Mouse (Mus musculus) lung, embryonic 14.5 days (tissue): ENCODE data around the gene Mrpl14. TPM values are rescaled to one million over a fixed set of nuclear protein-coding genes. Genes with fewer than 3 reads are reported as not detected.

Experiments
- ATAC-seq: fragments of 200-750 bp; cut with Nextera tagmentation; 2 replicates; pipeline ENCODE4 v1.8.0; 2017; ENCODE audit warnings: mild to moderate bottlenecking, moderate TSS enrichment, moderate library complexity; ENCODE audit not compliant: insufficient read depth
- DNase-seq: peaks from one replicate; pipeline ENCODE4 v3.0.0-alpha.2; 2015
- H3K27ac ChIP-seq: fragments of 300-500 bp; sonication (generic); 2 replicates; pipeline ENCODE4 v1.5.1; 2014; ENCODE audit warnings: low read depth, mild to moderate bottlenecking, moderate library complexity
- H3K27me3 ChIP-seq: fragments of 300-500 bp; sonication (generic); 2 replicates; pipeline ENCODE4 v1.6.1; 2014; ENCODE audit warnings: low read length, control low read depth; ENCODE audit not compliant: insufficient read depth
- H3K36me3 ChIP-seq: fragments of 300-500 bp; sonication (generic); 2 replicates; pipeline ENCODE4 v1.6.1; 2014; ENCODE audit warnings: control low read depth; ENCODE audit not compliant: insufficient read depth
- H3K4me1 ChIP-seq: fragments of 300-500 bp; sonication (generic); 2 replicates; pipeline ENCODE4 v1.6.1; 2014; ENCODE audit warnings: antibody characterized with exemption, control low read depth; ENCODE audit not compliant: insufficient read depth
- H3K4me2 ChIP-seq: fragments of 300-500 bp; sonication (generic); 2 replicates; pipeline ENCODE4 v1.6.1; 2014; ENCODE audit warnings: mild to moderate bottlenecking
- H3K4me3 ChIP-seq: fragments of 300-500 bp; sonication (generic); 2 replicates; pipeline ENCODE4 v1.5.1; 2014; ENCODE audit warnings: low read depth, low read length
- H3K9ac ChIP-seq: fragments of 300-500 bp; sonication (generic); 2 replicates; pipeline ENCODE4 v1.6.1; 2014
- H3K9me3 ChIP-seq: fragments of 300-500 bp; sonication (generic); 2 replicates; pipeline ENCODE4 v1.6.1; 2016; ENCODE audit warnings: low read depth, low read length, control low read depth
- CTCF ChIP-seq: IDR thresholded peaks from 2 replicates; pipeline ENCODE4 v1.5.1; 2016; ENCODE audit warnings: antibody characterized with exemption, low read depth
- WGBS: fragments of 180-500 bp; shearing (Covaris S2); extraction: QIAGEN DNeasy Blood & Tissue Kit; methylation state at CpG from one replicate; pipeline ENCODE4 v1.1.7; 2014; 5-methylcytosine and 5-hydroxymethylcytosine counted together
- polyA plus RNA-seq: library from polyadenylated mRNA; unstranded; fragments of >200 nt; fragmentation: Nextera tagmentation; extraction: Ambion mirVana; gene quantifications from 2 replicates; pipeline ENCODE4 v1.2.1, GENCODE M21; 2014

Mrpl14 gene
- polyA plus RNA-seq, 1 experiment from 2014 or later: 168 TPM

DNA sequence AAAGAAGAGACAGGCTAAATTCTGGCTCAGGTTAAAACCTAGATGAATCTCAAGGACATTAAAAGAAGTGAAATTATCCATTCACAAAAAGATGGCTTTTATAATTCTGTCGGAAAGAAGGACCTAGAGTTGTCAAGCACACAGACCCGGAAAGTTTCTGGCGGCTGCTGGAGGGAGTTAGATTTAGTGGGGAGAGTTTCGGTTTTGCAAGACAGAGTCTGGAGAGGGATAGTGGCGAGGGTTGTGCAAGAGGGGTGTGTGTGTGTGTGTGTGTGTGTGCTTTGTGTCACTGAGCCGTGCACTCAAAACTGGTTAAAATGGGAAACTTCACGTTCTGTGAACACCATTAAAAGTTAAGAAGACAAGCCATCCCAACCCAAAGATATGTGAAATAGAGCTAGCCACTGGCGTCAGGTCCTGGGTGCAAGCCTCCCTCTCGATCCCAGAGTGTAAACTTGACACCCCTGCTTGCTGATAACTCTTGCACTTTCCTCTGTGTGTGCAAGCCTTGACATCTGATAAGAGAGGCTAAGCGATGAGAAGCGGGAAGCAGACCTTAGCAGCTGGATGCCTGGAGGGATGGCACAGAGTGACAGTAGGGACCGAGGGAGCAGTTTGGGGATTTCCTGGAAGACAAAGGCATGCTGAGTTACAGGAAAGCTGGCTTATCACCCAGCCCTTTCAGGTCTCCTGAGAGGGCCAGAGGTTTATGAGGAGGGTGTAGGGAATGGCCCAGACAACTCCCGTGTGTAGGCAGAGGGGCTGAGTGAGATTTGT, 56.4 kb downstream of the Mrpl14 start:
- H3K27me3 ChIP-seq: no peaks in the 10 kb centered on the region
- DNase-seq (no peak), ATAC-seq (no peak)
- H3K9ac ChIP-seq: no peak overlapping the region
- WGBS: 30% methylated on average over 13 of the region's 13 CpGs
- peaks cover under 1% of the 10 kb centered on the region; the same call in 1 of the 2 replicates for H3K4me1 ChIP-seq
- H3K4me2 ChIP-seq: no peak overlapping the region
- no peaks in the 10 kb centered on the region for H3K36me3 ChIP-seq
- no peak overlapping the region for H3K4me3 ChIP-seq
- TF ChIP-seq CTCF: no peak
- H3K9me3 ChIP-seq: no peaks in the 10 kb centered on the region
- H3K27ac ChIP-seq: 0 out of 2 replicates have a peak overlapping the region, but pooled peaks have one; percentile 8

DNA sequence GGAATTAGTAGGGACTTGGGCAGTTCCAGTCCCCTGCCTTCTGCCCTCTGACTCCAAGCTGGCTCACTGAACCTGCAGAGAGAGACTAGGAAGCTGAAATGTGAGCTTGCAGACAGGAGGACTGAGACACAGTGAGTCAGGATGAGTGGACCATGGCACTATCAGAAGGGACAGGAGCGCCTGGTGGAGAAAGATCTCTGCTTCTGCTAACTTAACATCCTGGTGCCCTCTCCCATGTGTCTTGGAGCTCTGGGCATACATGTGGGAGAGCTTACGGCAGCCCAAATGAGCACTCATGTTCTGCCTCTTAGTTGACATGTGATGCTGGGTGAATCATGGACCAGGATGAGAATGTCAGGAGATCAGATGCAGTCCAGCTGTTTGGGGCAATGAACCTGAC, 59.5 kb downstream of the Mrpl14 start:
- ATAC-seq (no peak), DNase-seq (no peak)
- no peak overlapping the region for H3K4me2 ChIP-seq
- H3K27me3 ChIP-seq: no peaks in the 10 kb centered on the region
- H3K4me1 ChIP-seq: no peaks in the 10 kb centered on the region
- H3K36me3 ChIP-seq: no peaks in the 10 kb centered on the region
- no peak overlapping the region for H3K27ac ChIP-seq
- no peaks in the 10 kb centered on the region for H3K9me3 ChIP-seq
- no peak overlapping the region for H3K9ac ChIP-seq
- 85% methylated on average over 2 of the region's 2 CpGs for WGBS
- H3K4me3 ChIP-seq: no peak overlapping the region
- no peak for TF ChIP-seq CTCF

DNA sequence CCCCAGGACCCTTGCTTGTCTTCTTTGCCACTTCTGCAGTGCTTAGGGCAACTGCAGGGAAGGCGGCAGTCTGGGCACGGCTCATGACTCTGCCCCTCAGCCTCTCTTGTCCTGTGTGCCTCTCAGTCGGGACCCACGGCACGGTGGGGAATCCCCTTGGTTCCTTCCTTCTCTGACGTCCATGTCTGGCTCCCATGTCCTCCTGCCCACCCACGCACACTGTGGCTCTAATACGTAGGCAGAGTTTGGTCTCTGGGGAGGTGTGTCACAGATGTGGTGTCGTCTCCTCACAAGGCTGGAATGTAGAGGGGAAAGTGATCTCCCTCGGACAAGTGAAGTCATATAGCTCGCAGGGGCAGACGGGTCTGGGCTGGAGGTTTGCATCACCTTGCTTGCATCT, 60.6 kb downstream of the Mrpl14 start:
- WGBS: 49% methylated on average over 12 of the region's 12 CpGs
- no peaks in the 10 kb centered on the region for H3K36me3 ChIP-seq
- TF ChIP-seq CTCF: no peak
- no peaks in the 10 kb centered on the region for H3K27me3 ChIP-seq
- no peaks in the 10 kb centered on the region for H3K9me3 ChIP-seq
- H3K27ac ChIP-seq: no peak overlapping the region
- no peak overlapping the region for H3K4me2 ChIP-seq
- DNase-seq (no peak), ATAC-seq (no peak)
- no peaks in the 10 kb centered on the region for H3K4me1 ChIP-seq
- no peak overlapping the region for H3K9ac ChIP-seq
- H3K4me3 ChIP-seq: no peak overlapping the region

DNA sequence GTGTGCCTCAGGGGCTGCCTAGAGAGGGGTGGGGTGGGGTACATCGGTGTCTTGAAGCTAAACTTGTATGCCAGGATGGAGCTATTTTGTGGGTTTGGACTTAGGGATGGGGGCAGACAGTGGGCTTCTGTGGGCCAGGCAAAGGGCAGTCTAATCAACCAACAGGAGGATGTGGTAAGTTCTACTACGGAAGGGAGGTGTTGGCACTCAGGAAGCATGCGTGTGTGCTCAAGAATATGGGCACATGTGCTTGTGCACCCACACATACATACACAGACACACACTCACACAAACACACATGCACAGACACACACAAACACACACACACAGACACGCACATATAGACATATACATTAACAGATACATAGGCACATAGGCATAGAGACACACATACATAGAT, 61.2 kb downstream of the Mrpl14 start:
- Histone ChIP-seq H3K36me3 (no peaks in the 10 kb centered on the region), H3K27me3 (no peaks in the 10 kb centered on the region), H3K4me2 (no peak overlapping the region), H3K4me1 (no peaks in the 10 kb centered on the region), H3K4me3 (no peak overlapping the region), H3K9ac (no peak overlapping the region), H3K9me3 (no peaks in the 10 kb centered on the region), H3K27ac (no peak overlapping the region)
- 84% methylated on average over 4 of the region's 4 CpGs for WGBS
- ATAC-seq (no peak), DNase-seq (no peak)
- no peak for TF ChIP-seq CTCF

Other genes starting within 250 kb of the Mrpl14 start
- 0.43 and 0.61 TPM in 2 replicates for gene Spats1, start 210.9 kb upstream of the Mrpl14 start, polyA plus RNA-seq
- 17.0 and 17.4 TPM in 2 replicates for gene Aars2, start 179.5 kb upstream of the Mrpl14 start, polyA plus RNA-seq
- 0.35 and 0.70 TPM in 2 replicates for gene Tcte1, start 162.9 kb upstream of the Mrpl14 start, polyA plus RNA-seq
- 1.1 and 1.6 TPM in 2 replicates for gene Tmem151b, start 136.6 kb upstream of the Mrpl14 start, polyA plus RNA-seq
- 2.3 and 3.1 TPM in 2 replicates for gene Nfkbie, start 130.6 kb upstream of the Mrpl14 start, polyA plus RNA-seq
- 130 and 137 TPM in 2 replicates for gene Slc35b2, start 122.4 kb upstream of the Mrpl14 start, polyA plus RNA-seq
- 1,512 and 1,564 TPM in 2 replicates for gene Hsp90ab1, start 113.1 kb upstream of the Mrpl14 start, polyA plus RNA-seq
- 75.4 and 82.2 TPM in 2 replicates for gene Slc29a1, start 86.7 kb upstream of the Mrpl14 start, polyA plus RNA-seq
- gene Mymx, start 84.2 kb upstream of the Mrpl14 start, polyA plus RNA-seq: not detected in 2 replicates
- 0.07 TPM in 1 of 2 replicates, not detected in the other for gene Capn11, start 27.0 kb upstream of the Mrpl14 start, polyA plus RNA-seq
- gene Tmem63b, start 583 bp downstream of the Mrpl14 start, polyA plus RNA-seq: 29.7 and 31.3 TPM in 2 replicates
- gene 1600014C23Rik, start 47.5 kb downstream of the Mrpl14 start, polyA plus RNA-seq: not detected in 2 replicates